Mouse (Mus musculus) stomach, embryonic 14.5 days (tissue): ENCODE measurements around the gene Platr17. TPM values are rescaled to one million over a fixed set of nuclear protein-coding genes. Genes with fewer than 3 reads are reported as not detected.

Experiments used
- ATAC-seq: fragments of 200-750 bp; cut with Nextera tagmentation; 2 replicates; pipeline ENCODE4 v1.8.0; 2017; ENCODE audit warnings: low read depth, moderate TSS enrichment; ENCODE audit not compliant: insufficient number of reproducible peaks, insufficient read depth, low FRiP score
- H3K27ac ChIP-seq: fragments of 300-500 bp; sonication (generic); 2 replicates; pipeline ENCODE4 v1.5.1; 2014; ENCODE audit warnings: mild to moderate bottlenecking, low read length, moderate library complexity, mixed read lengths
- H3K27me3 ChIP-seq: fragments of 300-500 bp; sonication (generic); 2 replicates; pipeline ENCODE4 v1.6.1; 2014; ENCODE audit warnings: low read length, control low read depth, mixed read lengths; ENCODE audit not compliant: control insufficient read depth, insufficient read depth
- H3K36me3 ChIP-seq: fragments of 300-500 bp; sonication (generic); 2 replicates; pipeline ENCODE4 v1.6.1; 2014; ENCODE audit warnings: mild to moderate bottlenecking, control low read depth, low read length, moderate library complexity, mixed read lengths; ENCODE audit not compliant: control insufficient read depth, insufficient read depth
- H3K4me1 ChIP-seq: fragments of 300-500 bp; sonication (generic); 2 replicates; pipeline ENCODE4 v1.6.1; 2014; ENCODE audit warnings: low read length, control low read depth, mixed read lengths; ENCODE audit not compliant: control insufficient read depth, insufficient read depth
- H3K4me2 ChIP-seq: fragments of 300-500 bp; sonication (generic); replicated peaks from 2 replicates; pipeline ENCODE4 v1.6.1; 2014; ENCODE audit warnings: low read depth, low read length, control low read depth
- H3K4me3 ChIP-seq: fragments of 300-500 bp; sonication (generic); 2 replicates; pipeline ENCODE4 v1.5.1; 2014; ENCODE audit warnings: low read depth, low read length, control low read depth
- H3K9ac ChIP-seq: fragments of 300-500 bp; sonication (generic); replicated peaks from 2 replicates; pipeline ENCODE4 v1.6.1; 2014; ENCODE audit warnings: low read depth, mild to moderate bottlenecking, control low read depth, low read length, moderate library complexity, mixed read lengths
- H3K9me3 ChIP-seq: fragments of 300-500 bp; sonication (generic); 2 replicates; pipeline ENCODE4 v1.6.1; 2016; ENCODE audit warnings: low read depth, low read length, control low read depth; ENCODE audit not compliant: control insufficient read depth
- WGBS: fragments of 180-500 bp; shearing (Covaris S2); extraction: QIAGEN DNeasy Blood & Tissue Kit; methylation state at CpG from one replicate; pipeline ENCODE4 v1.1.7; 2014; 5-methylcytosine and 5-hydroxymethylcytosine counted together
- polyA plus RNA-seq: library from polyadenylated mRNA; unstranded; fragments of >200 nt; fragmentation: Nextera tagmentation; extraction: Ambion mirVana; gene quantifications from 2 replicates; pipeline ENCODE4 v1.2.1, GENCODE M21; 2014

Gene Platr17
- polyA plus RNA-seq, 1 experiment from 2014 or later = 0.54 TPM

DNA sequence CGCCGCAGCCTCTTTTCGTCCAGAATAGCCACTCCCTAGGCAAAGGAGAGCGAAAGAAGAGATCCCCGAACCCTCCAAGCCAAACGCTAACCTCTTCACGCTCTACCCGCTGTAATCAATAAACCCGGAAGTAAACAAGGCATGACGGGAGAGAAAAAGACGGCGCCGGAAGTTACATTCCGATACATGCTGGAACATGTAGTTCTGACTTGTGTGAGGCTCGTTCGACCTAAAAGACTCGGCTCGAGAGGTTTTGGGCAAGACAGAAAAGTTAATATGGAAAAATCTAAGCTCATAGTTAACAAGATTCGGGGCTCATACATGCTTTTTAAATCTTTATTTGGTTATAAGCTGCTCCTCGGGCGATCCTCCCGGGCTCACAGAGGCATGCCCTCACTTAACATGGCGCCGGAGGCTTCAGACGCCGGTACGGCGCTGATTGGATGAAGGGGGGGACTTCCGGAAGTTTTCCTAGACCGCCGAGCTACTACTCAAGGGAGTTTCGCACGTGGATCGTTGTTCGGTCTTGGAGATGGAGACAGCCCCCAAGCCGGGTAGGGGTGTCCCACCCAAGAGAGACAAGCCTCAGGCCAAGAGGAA lies 35.4 kb downstream of the Platr17 start, which contains the start of the genes Pfdn6 and Wdr46:
Gene Pfdn6 (minus strand): TSS at position 138 of the 600 bp plus-strand sequence.
Gene Wdr46 (plus strand): TSS at position 455 of the 600 bp plus-strand sequence.
- Histone ChIP-seq H3K4me2 (peak within 1 kb of the TSS; percentile 97), H3K9ac (peak within 1 kb of the TSS; percentile 71), H3K4me3 (peak within 1 kb of the TSS; percentile 87), H3K36me3 (peaks cover 26% of the 10 kb centered on the region; the same call in 1 of the 2 replicates), H3K4me1 (peaks cover 14% of the 10 kb centered on the region; the same call in 1 of the 2 replicates), H3K27me3 (no peaks in the 10 kb centered on the region), H3K9me3 (no peaks in the 10 kb centered on the region), H3K27ac (no peak within 1 kb of the TSS)
- under 1% methylated on average over 36 of the region's 36 CpGs for WGBS
- ATAC-seq = peak; percentile 88

DNA sequence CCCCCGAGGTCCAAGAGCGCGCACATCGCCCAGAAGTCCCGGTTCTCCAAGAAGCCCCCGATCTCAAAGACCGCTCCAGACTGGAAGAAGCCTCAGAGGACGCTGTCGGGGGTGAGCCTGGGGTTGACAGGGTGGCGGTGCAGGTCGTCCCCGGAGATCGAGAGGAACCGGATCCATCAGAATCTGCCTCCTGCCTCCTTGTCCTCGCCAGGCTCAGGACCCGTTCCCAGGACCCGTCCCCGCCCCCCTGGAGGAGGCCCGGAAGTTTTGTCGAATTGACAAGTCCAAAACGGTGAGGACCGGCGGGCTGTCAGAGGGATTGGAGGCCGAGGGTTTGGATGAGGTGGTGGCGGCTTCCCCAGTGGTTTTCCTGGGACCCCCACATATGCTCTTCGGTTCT lies 36.0 kb downstream of the Platr17 start:
- Histone ChIP-seq H3K36me3 (peaks cover 26% of the 10 kb centered on the region; the same call in 1 of the 2 replicates), H3K27me3 (no peaks in the 10 kb centered on the region), H3K4me1 (peaks cover 14% of the 10 kb centered on the region; the same call in 1 of the 2 replicates), H3K4me2 (peak overlapping the region; percentile 97), H3K4me3 (peak overlapping the region; percentile 87), H3K27ac (no peak overlapping the region), H3K9me3 (no peaks in the 10 kb centered on the region), H3K9ac (peak overlapping the region; percentile 71)
- 2% methylated on average over 26 of the region's 26 CpGs for WGBS
- no peak for ATAC-seq

DNA sequence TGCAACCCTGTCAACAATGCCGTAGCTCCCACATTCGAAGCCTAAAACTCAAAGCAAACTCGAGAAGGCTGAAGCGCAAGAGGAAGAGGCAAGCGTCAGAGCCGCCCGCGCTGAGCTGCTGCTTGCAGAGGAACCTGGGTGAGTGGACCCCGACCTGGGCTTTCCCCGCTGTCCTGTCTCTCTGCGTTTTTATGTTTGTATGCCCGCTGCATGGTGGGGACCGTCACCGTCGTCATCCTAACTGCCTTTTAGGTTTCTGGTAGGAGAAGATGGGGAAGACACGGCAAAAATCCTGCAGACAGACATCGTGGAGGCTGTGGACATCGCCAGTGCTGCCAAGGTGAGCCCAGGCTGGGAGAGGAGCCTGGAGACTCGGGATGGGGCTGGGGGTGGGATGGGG lies 36.4 kb downstream of the Platr17 start:
- H3K27ac ChIP-seq = no peak overlapping the region
- no peaks in the 10 kb centered on the region for H3K9me3 ChIP-seq
- H3K4me1 ChIP-seq = peaks cover 14% of the 10 kb centered on the region; the same call in 1 of the 2 replicates
- peak overlapping the region; percentile 71 for H3K9ac ChIP-seq
- peak overlapping the region; percentile 97 for H3K4me2 ChIP-seq
- peaks cover 28% of the 10 kb centered on the region; the same call in 1 of the 2 replicates for H3K36me3 ChIP-seq
- peak overlapping the region; percentile 87 for H3K4me3 ChIP-seq
- no peak for ATAC-seq
- H3K27me3 ChIP-seq = no peaks in the 10 kb centered on the region
- WGBS = 55% methylated on average over 19 of the region's 19 CpGs

DNA sequence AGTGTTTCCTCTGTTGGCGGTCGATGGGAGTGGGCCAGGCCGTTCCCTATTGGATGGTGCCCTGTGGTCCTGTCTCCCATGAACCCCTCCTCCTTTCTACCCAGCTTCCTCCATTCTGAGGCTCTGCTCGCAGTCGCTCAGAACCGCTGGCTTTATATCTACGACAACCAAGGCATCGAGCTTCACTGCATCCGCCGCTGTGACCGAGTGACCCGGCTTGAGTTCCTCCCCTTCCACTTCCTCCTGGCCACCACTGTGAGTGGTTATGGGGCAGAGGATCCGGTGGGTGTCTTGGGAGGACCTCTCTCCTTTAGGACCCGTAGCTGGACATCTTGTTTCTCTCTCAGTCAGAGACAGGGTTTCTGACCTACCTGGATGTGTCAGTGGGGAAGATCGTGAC lies 38.5 kb downstream of the Platr17 start:
- peaks cover 30% of the 10 kb centered on the region; the same call in 1 of the 2 replicates for H3K36me3 ChIP-seq

DNA sequence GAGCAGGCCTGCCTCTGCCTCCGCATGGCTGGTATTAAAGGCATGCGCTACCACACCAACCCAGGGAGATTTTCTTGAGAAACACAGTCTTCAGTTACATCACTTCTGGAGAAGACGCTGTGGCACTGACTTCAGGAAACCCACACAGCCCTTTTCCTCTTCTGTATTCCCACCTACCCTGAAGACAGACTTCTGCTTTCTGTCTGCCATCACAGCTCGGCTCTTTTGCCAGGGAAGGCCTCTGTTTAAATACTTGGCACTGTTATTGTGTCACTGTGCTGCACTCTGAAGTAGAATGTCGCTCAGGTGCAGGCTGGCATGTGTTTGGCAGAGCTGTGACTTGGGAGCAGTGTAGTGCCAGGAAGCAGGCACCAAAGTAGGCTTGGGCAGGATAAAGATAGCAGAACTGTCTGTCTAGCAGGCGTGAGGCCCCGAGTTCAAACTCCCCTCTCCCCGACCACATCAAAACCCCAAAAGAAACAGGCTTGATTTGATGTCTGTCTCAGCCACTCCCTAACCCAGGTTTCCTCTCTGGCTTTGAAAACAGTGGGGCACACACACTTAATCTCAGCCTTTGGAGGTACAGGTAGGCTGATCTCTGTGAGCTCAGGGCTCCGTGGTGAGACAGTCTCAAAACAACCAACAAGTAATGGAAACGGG lies 42.6 kb downstream of the Platr17 start:
- Histone ChIP-seq H3K9me3 (no peaks in the 10 kb centered on the region), H3K36me3 (peaks cover 43% of the 10 kb centered on the region), H3K27ac (no peak overlapping the region), H3K4me2 (no peak overlapping the region), H3K27me3 (no peaks in the 10 kb centered on the region), H3K9ac (no peak overlapping the region), H3K4me3 (no peak overlapping the region), H3K4me1 (peaks cover 14% of the 10 kb centered on the region; the same call in 1 of the 2 replicates)
- WGBS = 91% methylated on average over 10 of the region's 10 CpGs
- ATAC-seq = no peak

More for the DNA sequence above, 38.5 kb downstream of the Platr17 start:
- Histone ChIP-seq H3K27me3 (no peaks in the 10 kb centered on the region), H3K4me2 (no peak overlapping the region), H3K9me3 (no peaks in the 10 kb centered on the region), H3K9ac (no peak overlapping the region), H3K4me1 (peaks cover 14% of the 10 kb centered on the region; the same call in 1 of the 2 replicates), H3K4me3 (no peak overlapping the region), H3K27ac (no peak overlapping the region)
- 96% methylated on average over 15 of the region's 15 CpGs for WGBS
- no peak for ATAC-seq

DNA sequence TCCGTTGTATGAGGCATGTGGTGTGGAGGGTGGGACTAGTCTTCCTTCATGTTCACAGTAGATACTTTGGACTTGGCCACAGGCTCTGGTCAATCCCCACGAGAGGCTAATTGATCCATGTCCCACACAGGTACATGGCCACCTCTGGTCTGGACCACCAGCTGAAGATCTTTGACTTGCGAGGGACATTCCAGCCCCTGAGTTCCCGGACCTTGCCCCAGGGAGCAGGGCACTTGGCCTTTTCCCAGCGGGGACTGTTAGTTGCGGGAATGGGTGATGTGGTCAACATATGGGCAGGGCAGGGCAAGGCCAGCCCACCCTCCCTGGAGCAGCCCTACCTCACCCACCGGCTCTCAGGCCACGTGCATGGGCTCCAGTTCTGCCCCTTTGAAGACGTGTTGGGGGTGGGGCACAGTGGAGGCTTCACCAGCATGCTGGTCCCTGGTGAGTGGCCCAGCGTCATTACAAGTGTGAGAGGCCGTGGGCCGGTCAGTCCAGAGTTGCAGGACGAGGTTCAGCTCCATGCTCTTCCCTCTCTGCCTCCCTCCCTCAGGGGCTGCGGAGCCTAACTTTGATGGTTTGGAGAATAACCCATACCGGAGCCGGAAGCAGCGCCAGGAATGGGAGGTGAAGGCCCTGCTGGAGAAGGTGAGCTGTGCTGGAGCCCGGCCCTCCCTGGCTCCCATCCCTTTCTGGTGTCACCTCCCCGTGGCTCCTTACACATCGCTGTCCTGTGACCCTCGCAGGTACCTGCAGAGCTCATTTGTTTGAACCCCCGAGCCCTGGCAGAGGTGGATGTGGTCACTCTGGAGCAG lies 43.4 kb downstream of the Platr17 start:
- Histone ChIP-seq H3K9ac (no peak overlapping the region), H3K27me3 (no peaks in the 10 kb centered on the region), H3K27ac (no peak overlapping the region), H3K4me1 (peaks cover 21% of the 10 kb centered on the region; the same call in 1 of the 2 replicates), H3K4me2 (no peak overlapping the region), H3K36me3 (peaks cover 46% of the 10 kb centered on the region), H3K4me3 (no peak overlapping the region), H3K9me3 (no peaks in the 10 kb centered on the region)
- ATAC-seq = no peak
- 85% methylated on average over 22 of the region's 22 CpGs for WGBS

DNA sequence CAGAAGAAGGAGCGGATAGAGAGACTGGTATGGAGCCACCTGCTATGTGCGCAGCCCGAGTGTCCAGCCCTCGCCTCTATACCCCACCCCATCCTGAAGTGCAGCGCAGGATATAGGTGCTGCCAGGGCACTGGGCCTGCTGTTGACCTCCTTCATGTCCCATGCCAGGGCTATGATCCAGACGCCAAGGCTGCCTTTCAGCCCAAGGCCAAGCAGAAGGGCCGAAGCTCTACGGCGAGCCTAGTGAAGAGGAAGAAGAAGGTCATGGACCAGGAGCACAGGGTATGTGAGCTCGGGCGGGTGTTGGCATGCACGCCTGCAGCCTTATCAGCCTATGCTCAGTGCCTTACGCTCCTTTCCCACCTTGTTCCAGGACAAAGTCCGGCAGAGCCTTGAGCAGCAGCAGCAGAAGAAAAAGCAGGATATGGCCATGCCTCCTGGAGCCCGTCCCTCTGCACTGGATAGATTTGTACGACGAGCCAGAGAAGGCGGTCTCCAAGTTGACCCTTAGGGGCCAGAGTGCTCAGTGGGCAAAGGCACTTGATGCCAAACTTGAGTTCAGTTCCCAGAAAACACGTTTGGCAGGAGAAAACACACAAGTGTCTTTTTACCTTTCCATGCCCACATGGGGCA lies 44.1 kb downstream of the Platr17 start:
- no peak overlapping the region for H3K27ac ChIP-seq

More for the DNA sequence above, 44.1 kb downstream of the Platr17 start:
- H3K9me3 ChIP-seq = no peaks in the 10 kb centered on the region
- H3K4me3 ChIP-seq = no peak overlapping the region
- H3K4me1 ChIP-seq = peaks cover 28% of the 10 kb centered on the region; the same call in 1 of the 2 replicates
- no peaks in the 10 kb centered on the region for H3K27me3 ChIP-seq
- H3K9ac ChIP-seq = no peak overlapping the region
- peaks cover 44% of the 10 kb centered on the region for H3K36me3 ChIP-seq
- ATAC-seq = no peak
- no peak overlapping the region for H3K4me2 ChIP-seq
- WGBS = 84% methylated on average over 19 of the region's 19 CpGs
